Mouse (Mus musculus): ENCODE results near the gene Izumo4.

GRCm38 (mm10) chr10:80710834-80711233 lies 8.8 kb downstream of the Izumo4 start:
- TF ChIP-seq CTCF (IDR thresholded peaks at IDR 0.05; ENCODE audit: low read depth) (no peak), EP300 (IDR thresholded peaks at IDR 0.05; ENCODE audit: low read depth) (no peak)
